Mouse (Mus musculus) lung, postnatal 36 days (tissue): ENCODE data around the gene Tmprss6.
A peak's percentile ranks its signal among the peaks of the same experiment; 100 is the strongest.

Experiments used
- DNase-seq: peaks from one replicate; pipeline ENCODE4 v3.0.0; 2022; ENCODE audit warnings: mixed read lengths

Tmprss6 gene

DNA sequence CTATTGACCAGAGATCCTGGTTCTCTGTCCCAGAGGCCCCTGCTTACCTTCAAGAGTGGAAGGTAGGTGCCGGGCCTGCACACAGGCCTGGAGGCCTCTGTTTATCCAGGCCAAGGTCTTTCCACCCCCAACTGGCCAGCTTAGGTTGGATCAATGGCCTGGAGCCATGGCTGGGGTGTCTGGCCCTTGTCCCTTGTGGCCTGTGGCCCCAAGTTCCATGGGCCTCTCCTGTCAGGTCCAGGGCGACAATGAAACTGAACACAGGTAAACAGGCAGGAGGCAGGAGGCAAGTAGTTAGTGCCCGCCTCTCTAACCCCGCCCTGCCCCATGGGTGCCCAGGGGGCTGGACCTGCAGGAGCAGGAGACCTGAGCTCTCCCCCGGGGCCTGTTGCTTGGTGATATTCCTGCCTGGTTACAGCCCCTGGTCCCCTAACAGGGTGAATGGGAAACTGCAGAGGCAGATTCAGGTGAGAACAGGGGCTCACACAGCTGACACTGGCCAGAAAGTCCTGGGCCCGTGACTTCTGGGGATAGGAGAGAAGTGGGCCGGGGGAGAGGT, at the start of gene Tmprss6:
Gene Tmprss6 (minus strand): TSS at position 256 of the 559 bp plus-strand sequence.
- no peak for DNase-seq

DNA sequence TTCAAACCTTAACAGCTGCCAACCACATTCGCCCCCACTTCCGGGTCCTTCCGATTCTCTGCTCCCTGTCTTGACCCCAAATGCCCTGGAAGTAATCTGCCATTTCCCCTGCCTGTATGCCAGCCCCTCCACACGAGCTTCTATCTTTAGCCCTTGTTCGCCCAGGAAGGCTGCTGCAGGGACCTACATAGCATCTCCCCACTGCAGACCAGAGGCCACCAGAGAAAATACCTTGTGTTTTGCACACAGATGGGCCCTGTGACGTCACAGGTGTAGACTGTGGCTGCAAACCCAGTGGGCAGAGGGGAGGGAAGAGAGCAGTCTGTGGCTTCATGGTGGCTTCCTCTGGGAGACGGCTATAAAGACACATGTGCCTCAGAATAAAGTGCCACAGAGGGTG, 49.8 kb upstream of the Tmprss6 start:
- no peak for DNase-seq

DNA sequence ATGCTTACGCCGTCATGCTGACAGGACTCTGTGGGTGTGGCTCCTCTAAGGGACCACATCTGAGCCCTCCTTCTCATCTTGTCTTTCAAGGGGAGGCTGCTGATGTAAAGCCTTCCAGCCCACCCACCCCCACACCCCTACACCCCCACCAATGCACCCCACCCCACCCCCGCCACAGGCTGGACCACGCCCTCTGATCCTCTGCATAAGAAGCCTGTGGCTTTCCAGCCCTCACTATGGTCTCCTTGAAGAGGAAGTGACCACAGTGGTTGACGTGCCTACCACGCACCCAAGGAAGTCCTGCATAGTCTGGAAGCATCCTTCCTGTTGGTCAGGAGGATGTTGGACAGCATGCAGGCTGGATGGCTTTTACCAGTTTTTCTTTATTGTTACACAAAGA, 47.3 kb upstream of the Tmprss6 start:
- no peak for DNase-seq

DNA sequence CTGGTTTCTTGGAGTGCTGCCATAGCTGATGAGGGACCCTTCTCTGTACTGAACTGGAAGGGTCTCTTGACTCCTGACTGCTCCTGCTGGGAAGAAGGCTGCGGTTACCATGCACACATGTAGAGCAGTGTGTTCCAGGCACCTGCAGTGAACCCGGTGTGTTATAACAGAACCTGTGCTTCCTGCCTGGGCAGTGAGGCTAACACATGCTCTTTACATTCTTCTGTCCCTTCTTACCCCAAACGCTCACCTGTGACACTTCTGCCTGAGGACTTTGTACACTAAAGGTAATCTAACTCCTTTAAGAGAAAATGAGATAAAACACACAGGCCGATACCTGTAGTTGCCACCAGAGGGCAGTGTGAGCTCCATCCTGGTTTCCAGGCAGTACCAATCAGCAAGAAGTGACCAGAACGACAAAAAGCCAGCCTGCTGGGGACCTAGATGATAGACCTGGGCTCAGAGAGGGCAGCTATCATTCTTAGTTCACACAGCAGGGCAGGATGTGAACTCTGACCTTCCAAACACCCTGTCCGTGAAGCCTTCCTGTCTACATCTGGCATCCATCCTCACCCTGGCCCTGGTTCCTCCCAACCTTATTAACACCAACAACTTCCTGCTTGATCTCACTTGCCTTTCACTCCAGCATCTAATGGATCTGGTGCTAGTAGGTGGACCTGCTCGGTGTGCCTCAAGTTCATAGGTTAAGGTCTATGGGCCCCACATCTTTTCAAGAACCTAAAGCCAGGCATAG, 46.1 kb upstream of the Tmprss6 start:
- peak; percentile 90 for DNase-seq

DNA sequence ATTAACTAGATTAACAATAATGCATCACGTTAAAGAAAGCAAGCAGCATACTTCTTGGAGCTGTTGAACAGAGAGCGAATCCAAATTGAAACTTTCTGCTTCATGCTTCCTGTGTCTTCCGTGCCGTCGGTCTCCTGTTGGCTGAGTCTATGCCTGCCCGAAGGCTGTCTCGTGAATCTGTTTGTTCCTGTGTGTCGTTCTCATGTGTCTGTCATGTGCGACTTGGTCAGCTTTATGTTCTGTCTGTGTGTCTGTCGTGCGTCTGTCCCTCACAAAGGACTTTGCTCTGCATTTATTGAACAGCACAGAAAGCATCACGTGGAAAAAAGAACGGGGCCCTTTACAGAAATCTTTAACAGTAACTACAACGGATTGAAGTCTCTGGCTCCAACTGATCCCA, 44.6 kb upstream of the Tmprss6 start:
- no peak for DNase-seq

DNA sequence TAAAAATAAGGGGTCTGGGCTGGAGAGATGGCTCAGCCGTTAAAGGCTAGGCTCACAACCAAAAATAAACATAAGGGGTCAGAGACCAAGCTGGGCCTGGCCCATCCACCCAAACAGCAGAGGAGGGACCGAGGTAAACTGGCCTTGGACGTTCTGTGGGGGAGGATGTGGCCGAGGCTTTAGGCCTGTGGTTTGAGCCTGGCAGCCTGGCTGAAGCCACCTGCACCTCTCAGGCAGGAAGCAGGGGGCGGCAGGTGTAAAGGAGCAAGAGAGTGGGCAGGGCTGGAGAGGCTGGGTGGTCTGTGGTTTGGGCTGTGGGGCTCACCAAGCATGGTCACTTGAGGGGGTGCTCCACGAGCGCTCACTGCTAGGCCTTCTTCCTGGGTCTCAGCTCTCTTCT, 43.5 kb upstream of the Tmprss6 start:
- DNase-seq = no peak

DNA sequence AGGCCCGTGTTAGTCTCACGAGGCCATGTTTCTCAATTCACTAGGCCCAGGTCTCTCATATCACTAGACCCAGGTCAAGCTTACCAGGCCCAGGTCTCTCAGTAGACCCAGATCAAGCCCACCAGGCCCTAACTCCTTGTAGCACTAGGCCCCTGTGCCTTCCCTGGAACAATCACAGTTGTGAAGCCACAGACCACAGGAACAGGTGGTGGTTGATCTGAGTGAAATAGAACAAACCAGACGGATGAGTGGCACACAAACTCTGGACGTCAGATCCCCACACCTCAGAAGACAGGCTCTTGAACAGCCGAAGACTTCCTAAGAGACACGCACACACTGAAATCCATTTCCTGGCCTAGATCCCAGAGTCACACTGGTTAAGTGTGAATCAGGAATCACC, 42.3 kb upstream of the Tmprss6 start:
- DNase-seq = no peak

DNA sequence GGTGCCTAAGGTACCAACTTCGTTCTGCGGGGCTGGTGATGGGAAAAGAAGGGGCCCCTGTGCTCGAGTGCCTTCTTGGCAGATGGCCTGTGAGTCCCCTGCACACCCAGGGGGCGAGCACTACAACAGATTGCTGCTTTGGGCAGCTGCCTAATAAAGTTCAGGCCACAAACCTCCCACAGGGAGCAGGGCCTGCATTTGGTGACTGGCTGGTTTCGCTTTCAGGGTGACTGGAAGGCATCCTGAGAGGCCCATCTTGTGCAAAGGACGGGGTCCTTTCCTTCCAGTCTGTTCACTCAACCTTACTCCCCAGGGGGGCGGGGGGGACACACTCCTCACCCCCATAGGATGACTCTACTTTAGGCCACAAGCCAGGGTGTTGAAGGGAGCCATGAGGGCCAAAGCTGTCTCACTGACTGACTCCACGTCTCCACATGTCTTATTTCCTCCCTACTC, 41.7 kb upstream of the Tmprss6 start:
- DNase-seq = no peak

DNA sequence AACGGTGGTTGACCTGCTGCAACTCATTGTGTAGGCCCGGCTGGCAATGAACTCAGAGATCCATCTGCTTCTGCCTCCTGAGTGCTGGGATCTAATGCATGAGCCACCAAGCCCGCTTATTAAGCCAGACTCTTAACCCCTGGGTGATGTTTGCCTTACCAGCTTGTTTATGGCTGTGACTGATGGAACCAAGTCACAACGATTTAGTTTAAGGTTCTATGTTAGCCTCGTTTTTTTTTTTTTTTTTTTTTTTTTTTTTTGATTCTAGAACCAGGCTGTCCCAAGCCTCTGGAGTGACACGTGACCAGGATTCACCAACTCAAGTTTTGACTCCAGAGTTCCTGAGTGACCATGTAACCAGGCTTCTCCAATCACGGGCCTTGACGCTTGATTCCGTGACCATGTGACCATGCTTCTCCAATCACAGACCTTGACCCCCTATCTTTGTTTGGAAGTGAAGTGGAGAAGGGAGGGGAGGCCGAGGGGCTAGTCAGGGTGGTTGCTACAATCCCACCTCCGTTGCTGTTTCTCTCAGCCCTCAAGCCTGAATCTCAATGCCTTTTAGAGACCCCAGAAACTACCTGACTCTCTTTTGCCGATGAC, 41.0 kb upstream of the Tmprss6 start:
- DNase-seq = no peak

DNA sequence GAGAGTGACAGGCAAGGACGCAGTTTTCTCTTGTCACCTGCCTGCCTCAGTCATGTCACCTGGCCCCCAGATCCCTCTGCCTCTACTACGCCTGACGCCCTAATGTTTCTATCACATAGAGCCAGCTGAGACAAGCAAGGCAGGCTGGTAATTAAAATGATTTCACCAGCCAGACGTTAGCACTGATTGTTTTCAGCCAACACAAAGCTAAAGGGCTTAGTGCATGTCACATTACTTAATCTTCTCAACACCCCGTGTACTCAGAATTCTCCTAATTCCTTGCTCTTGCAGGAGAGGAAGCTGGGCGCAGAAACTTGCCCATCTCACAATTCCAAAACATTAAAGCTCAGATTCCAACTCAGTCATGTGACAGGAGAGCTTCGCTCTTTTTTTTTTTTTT, 40.0 kb upstream of the Tmprss6 start:
- DNase-seq = no peak

DNA sequence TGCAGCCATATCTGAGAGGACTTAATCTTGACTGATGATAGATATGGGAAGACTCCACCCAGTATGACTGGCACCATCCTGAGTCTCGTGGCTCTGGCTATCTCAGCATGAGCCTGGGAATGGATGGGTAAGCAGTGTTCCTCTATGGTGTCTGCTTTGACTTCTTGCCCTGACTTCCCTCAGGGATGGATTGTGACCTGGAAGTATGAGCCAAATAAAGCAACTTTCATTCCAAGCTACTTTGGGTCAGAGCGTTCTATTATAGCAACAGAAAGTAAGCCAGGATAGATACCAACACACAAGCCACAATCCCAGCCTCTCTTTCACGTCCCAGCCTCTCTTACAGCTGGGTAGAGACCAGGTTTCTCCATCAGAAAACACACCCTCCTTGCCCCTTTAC, 37.1 kb upstream of the Tmprss6 start:
- no peak for DNase-seq

DNA sequence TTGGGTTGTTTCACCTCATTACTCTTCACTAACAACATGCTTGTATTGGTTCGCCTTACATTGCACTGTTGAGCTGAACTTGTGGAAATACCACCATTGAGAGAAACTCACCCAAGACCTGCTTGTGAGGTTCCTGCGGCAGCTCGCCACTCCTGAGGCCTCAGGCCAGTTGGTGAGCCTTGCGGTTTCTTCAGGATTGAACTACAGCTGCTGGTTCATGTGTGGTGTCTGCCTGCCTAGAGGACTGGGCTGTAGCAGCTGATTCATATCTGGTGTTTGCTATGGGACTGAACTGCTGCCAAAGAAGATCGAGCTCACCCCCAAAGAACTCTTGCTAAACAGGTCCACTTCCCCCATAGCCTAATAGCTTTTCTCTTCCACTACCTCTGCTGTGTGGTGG, 36.4 kb upstream of the Tmprss6 start:
- no peak for DNase-seq

DNA sequence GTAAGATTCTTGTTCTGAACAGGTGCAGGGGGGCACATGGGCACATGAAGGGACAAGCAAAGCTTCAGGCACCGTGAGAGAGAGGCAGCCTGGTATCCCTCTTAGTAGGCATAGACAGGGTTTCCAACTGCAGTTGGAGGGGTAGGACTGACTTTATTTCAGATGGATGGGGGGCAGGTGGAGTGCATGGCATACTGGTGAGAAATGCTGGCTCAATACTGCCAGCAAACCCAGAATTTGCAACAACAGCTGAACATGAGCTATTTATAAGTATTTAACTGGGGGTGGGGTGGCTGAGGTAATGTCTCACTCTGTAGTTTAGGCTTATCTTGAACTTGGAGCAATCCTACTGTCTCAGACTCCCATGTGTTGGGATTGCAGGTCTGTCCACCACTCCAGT, 35.6 kb upstream of the Tmprss6 start:
- DNase-seq = no peak

DNA sequence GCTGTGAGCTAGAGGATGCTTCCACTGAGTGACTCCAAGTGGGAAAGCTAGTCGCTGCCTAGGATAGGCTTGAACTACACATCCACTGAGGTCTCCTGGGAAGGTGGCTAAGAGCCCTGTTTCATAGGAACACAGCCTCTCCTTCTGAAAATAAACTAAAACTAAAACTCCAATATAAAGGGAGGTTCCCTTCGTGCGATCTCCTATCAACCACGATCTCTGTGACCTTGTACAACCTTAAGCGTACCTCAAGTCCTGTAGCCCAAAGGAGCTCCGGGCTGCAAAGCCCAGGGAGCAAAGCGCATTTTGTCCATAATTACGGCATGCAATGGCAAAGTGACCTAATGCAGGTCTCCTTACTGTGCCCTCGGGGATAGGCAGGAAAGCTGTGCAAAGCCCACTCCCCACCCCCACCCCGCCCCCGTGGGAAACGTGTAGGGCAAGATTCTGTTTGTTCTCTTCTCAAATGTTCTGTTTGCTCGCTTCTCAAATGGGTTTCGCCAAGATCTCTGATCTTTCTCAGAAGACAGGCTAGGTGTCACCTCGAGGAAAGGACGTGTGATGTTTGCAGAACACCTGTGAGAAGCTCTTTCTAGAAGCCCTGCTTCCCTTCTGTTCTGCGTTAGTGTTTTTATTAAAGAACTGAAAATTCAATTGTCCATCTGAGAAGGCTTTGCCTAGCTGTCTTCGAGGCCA, 34.2 kb upstream of the Tmprss6 start:
- no peak for DNase-seq

DNA sequence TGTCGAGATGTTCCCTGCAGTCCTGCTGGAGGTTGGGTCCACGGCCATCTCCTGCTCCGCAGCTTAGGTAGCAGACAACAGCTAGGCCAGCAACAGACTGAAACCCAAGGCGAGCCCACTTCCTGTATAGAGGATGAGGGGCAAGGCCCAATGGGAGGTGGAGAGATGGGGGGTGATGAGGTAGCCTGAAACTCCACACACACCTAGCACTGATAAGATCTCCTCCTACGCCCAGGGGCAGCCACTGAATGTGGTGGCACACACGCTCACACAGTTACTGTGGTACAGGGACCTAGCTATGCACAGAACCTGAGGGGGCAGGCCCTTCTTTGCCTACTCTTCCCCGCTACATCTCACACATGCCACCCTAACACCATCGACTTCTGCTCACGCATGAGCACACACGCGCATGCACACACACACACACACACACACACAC, 26.6 kb upstream of the Tmprss6 start, which contains the start of gene Il2rb:
Gene Il2rb (minus strand): TSS at position 304 of the 439 bp plus-strand sequence.
- no peak for DNase-seq

DNA sequence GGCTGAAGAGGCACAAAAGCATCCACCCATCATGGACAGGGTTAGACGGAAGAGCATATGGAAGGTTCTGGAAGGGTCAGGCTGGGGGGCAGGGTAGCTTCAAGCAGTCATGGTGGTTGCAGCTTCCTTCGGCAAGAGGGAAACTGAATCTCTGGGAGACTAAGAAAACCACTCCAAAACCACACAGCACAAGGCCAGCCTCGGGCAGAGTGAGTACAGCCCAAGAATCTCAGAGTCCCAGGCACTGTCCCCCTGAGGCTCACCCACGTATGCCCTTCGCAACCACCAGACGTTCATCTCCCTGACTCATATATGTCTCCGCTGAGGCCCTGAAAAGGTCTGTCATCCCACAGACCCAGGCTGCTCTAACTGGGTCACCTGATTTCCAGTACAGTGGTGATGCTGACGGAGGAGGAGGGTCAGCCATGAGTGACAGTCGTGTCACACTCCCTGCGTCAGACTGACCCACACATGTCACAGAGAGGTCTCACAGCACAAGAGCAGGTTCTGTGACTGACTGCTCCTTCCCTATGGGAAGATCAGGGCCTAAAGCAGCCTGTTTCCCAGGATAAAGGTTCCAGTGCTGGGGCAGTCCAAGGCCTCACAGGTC, 25.1 kb upstream of the Tmprss6 start:
- no peak for DNase-seq

DNA sequence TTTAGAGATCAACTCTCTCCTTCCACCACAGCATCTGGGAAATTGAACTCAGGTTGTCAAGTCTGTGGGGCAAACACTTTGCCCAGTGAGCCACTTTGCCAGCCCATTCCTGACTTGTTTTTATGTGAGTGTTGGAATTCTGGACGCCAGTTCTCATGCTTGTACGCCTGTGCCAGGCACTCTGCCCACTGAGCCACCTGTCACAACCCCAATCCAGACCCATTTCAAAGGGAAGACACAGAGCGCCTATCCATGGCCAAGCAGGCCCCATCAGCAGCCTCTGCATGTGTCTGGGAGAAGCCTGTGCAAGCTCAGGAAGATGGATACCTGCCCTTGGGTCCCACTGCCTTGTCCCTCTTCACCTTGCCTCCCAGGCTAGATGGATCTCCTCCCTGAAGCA, 22.9 kb upstream of the Tmprss6 start:
- no peak for DNase-seq

DNA sequence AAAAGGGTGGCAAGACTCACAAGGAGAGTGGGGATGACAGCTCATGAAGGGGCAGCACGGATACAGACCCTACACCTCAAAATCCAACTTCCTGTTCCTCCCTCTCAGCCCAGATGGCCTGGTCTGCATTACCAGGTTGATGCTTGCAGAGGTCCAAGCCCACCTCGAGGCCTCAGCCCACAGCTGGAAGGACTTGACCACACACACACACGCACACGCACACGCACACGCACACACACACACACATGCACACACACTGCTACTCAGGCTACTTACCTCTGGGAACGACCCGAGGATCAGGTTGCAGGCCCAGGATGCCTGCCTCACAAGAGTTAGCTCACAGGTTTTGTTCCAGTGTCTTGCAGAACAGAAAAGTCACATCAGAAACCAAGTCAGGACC, 21.5 kb upstream of the Tmprss6 start:
- no peak for DNase-seq

DNA sequence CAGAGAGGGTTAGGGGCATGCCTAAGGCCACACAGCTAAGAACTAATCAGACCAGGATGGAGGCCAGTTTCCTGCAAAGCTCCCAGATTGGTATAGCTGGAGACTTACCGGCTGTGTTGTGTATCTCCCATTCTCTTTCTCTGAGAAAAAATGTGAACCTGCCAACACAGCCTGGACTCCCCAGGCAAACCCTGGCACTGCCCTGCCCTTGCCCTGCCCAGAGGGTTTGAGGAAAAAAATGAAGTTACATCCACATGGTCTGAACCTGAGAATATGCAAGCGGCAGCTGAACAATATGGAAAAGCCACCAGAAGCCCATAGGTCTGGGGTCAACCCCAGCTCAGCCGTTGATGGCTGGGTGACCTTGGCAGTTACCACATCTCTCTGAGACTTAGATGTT, 20.8 kb upstream of the Tmprss6 start:
- no peak for DNase-seq

DNA sequence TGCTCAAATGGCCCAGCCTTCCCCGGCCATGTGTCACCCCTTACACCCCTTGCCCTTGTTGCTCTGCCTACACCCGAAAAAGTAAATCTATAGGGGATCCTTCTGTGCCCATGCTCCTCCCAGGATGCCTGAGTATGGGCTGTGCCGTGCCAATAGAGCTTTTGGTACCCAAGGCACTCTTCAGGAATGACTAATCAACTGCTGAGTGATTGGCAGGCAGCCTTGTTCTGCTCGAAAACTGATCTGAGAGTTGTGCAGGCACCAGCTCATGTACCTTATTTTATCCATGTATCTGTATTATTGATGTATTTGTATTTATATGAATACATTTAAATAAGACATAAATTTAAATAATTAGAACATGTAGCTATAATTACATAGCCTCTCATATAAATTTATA, 18.6 kb upstream of the Tmprss6 start:
- DNase-seq = no peak

DNA sequence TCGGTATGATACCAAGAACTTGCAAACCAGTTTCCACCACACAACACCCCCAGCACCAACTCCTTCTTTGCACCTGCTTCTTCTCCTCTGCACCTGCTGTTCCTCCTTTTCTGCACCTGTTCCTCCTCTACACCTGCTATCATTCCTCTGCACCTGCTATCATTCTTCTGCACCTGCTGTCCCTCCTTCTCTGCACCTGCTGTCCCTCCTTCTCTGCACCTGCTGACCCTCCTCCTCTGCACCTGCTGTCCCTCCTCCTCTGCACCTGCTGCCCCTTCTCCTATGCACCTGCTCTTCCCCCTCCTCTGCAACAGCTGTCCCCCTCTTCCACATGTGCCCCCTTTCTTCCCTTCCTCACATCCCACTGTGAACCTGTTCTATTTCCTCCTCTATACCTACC, 18.1 kb upstream of the Tmprss6 start:
- DNase-seq = no peak

DNA sequence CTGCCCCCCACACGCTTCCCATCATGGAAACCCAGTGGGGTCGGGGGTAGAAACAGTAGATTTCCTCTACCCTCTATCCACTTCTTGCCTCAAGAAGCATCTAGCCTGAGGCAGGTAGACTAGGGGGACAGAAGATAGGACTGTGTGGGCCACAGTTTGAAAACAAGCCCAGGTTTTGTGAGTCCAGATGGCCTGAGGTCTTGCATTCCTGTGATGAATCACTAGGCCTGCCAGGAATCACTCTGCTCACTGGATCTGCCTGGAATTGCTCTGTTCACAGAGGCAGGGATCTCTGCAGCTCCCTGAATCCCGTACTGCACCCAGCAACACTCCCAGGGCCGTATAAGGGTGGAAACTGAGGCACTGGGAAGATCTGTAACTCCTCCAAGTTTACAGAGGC, 14.9 kb upstream of the Tmprss6 start:
- DNase-seq = no peak

DNA sequence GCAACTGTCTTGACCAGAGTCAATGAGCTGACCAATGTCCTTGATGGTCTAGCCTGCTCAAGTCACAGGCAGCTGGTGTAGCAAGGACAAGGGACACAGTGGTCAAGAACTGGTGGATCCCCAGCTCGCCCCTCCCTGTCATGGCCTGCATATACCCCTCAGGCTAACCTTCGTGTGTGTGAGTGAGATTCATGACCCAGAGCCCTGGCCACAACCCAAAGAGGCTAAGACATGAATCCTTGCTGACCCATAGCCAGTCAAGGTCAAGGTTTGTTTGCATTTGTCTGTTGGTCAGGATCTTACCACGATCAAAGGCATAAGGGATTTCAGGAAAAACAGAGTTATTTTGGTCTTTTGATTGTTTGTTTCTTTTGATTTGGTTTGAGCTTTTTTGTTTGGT, 14.1 kb upstream of the Tmprss6 start:
- no peak for DNase-seq
